Mouse (Mus musculus) embryonic fibroblast, embryonic 13.5 days (primary cell): Measurements from ENCODE around the gene Dbr1.

Source experiments
- CTCF ChIP-seq: IDR thresholded peaks from 2 replicates; pipeline ENCODE4 v1.5.1; 2011; ENCODE audit warnings: mild to moderate bottlenecking, control low read depth, low read length, moderate library complexity, borderline replicate concordance; ENCODE audit not compliant: insufficient read depth
- POLR2A ChIP-seq: IDR thresholded peaks from 2 replicates; pipeline ENCODE4 v1.6.1; 2011; ENCODE audit warnings: low read depth, mild to moderate bottlenecking, control low read depth, low read length, moderate library complexity

DNA sequence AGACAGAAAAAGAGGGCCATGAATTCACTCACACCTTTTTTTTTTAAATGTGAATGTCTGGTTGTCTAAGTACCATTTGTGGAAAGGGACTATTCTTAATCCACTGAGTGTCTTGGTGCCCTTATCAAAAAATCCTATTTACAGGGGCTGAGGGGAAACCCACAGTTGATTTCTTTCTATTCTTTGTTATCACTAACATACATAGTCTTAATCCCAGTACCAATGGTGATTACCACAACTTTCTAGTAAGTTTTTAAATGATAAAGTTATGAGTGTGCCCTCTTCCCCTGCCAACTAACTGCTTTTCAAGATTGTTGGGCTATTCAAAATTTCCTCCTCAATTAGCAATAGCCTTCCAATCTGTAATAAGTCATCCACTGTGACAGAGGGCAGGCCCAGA, 21.5 kb upstream of the Dbr1 start:
- TF ChIP-seq CTCF = no peak
- TF ChIP-seq POLR2A = no peak
